Mouse (Mus musculus) common myeloid progenitor, adult 5-6 weeks (primary cell): ENCODE measurements around the gene Zfp105. TPM values are rescaled to one million over a fixed set of nuclear protein-coding genes. Genes with fewer than 3 reads are reported as not detected.

Experiments used
- ATAC-seq: replicated peaks from 2 replicates; pipeline ENCODE4 v1.8.0; 2016; ENCODE audit warnings: low read depth, mild to moderate bottlenecking, moderate TSS enrichment, inconsistent platforms; ENCODE audit not compliant: poor library complexity, severe bottlenecking
- total RNA-seq: library from RNA; stranded (forward); fragments of 200-1000, 187-1606 nt; gene quantifications from 2 replicates; pipeline ENCODE4 v1.2.3, GENCODE M21; 2017

Zfp105 gene
- total RNA-seq, result 3.2 TPM in 1 of 2 replicates, not detected in the other

- peak; percentile 25; the same call in 1 of the 2 replicates for ATAC-seq
Measured at GRCm38 (mm10) chr9:122922936-122923381, at the start of gene Zfp105. Gene Zfp105, plus strand, starts transcription at chr9:122923072.

- ATAC-seq, result no peak
Measured at GRCm38 (mm10) chr9:122874653-122875052, 48.2 kb upstream of the Zfp105 start.

- ATAC-seq, result no peak
Measured at GRCm38 (mm10) chr9:122875145-122875544, 47.7 kb upstream of the Zfp105 start.

GRCm38 (mm10) chr9:122885385-122885784, 37.5 kb upstream of the Zfp105 start, which contains the start of gene Zkscan7:
Gene Zkscan7, plus strand, starts transcription at chr9:122885685.
- ATAC-seq, result no peak

GRCm38 (mm10) chr9:122886372-122887179, 36.3 kb upstream of the Zfp105 start:
- peak; percentile 81 for ATAC-seq

- 0 out of 2 replicates have a peak, but pooled peaks have one; percentile 2 for ATAC-seq
Measured at GRCm38 (mm10) chr9:122901047-122901446, 21.8 kb upstream of the Zfp105 start.

- peak; percentile 88 for ATAC-seq
Measured at GRCm38 (mm10) chr9:122902717-122903535, 19.9 kb upstream of the Zfp105 start.

- 0 out of 2 replicates have a peak, but pooled peaks have one; percentile 8 for ATAC-seq
Measured at GRCm38 (mm10) chr9:122922436-122922835, 436 bp upstream of the Zfp105 start.

- ATAC-seq, result no peak
Measured at GRCm38 (mm10) chr9:122928915-122929314, 6.0 kb downstream of the Zfp105 start.

- ATAC-seq, result peak; percentile 90
Measured at GRCm38 (mm10) chr9:122950643-122951475, 28.0 kb downstream of the Zfp105 start, which contains the start of the genes 1110059G10Rik and Kif15. Gene 1110059G10Rik, minus strand, starts transcription at chr9:122951000. Gene Kif15, plus strand, starts transcription at chr9:122951046.

Other genes with a start within 250 kb of the Zfp105 start
- gene Topaz1, start 175.7 kb upstream of the Zfp105 start, total RNA-seq, result not detected in 2 replicates
- gene Tcaim, start 117.5 kb upstream of the Zfp105 start, total RNA-seq, result 3.7 and 9.1 TPM in 2 replicates
- not detected in 2 replicates for gene Gm35549, start 79.0 kb upstream of the Zfp105 start, total RNA-seq
- gene Zfp445, start 57.1 kb upstream of the Zfp105 start, total RNA-seq, result 61.1 and 81.9 TPM in 2 replicates
- 3.7 and 5.4 TPM in 2 replicates for gene Zkscan7, start 37.4 kb upstream of the Zfp105 start, total RNA-seq
- gene 1110059G10Rik, start 27.9 kb downstream of the Zfp105 start, total RNA-seq, result 23.9 and 24.3 TPM in 2 replicates
- 249 and 348 TPM in 2 replicates for gene Kif15, start 28.0 kb downstream of the Zfp105 start, total RNA-seq
- 10.7 and 11.3 TPM in 2 replicates for gene Tmem42, start 98.3 kb downstream of the Zfp105 start, total RNA-seq
- 0.09 TPM in 1 of 2 replicates, not detected in the other for gene Tgm4, start 111.7 kb downstream of the Zfp105 start, total RNA-seq
- 43.1 and 45.2 TPM in 2 replicates for gene Zdhhc3, start 190.1 kb downstream of the Zfp105 start, total RNA-seq
- gene Exosc7, start 190.1 kb downstream of the Zfp105 start, total RNA-seq, result 104 and 108 TPM in 2 replicates
- 2.1 TPM in 1 of 2 replicates, not detected in the other for gene Clec3b, start 227.9 kb downstream of the Zfp105 start, total RNA-seq